Mouse (Mus musculus) activated CD4-positive, CD25-positive, alpha-beta regulatory T cell, adult 4 months (primary cell): Measurements from ENCODE around the gene Tinag. TPM values are rescaled to one million over a fixed set of nuclear protein-coding genes. Genes with fewer than 3 reads are reported as not detected.
"Not testable (repeated sequence)": the region's sequence is repeated elsewhere in the genome, so short reads cannot be mapped to it uniquely, and the experiment has no call there.

ENCODE experiments used
- ATAC-seq: one replicate; pipeline ENCODE4 v1.8.0; 2017
- polyA plus RNA-seq, 2 experiments: library from polyadenylated mRNA; unstranded; fragments of 100-300 nt; shearing (Covaris generic); gene quantifications; one replicate each; pipeline ENCODE4 v1.2.1; 2017

Tinag gene
- polyA plus RNA-seq: not detected

DNA sequence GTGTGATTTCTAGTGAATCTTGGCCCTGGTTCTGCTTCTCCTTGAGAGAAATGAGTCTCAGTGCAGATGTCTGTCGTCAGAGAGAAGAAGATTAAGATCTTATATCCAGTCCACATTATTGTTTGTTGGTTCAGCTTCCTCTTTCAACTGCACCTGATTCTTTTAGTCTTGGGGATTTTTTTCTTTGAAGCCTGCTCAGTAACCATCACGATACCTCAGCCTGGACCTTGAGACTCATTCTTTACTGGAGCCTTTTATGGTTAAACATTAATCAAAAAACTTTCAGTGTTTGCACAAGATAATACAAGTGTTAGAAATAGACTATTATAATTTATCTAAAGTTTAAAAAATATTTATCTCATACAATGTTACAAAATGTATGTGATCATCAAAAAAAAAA, at the start of gene Tinag:
Gene Tinag (minus strand): TSS at position 210 of the 400 bp plus-strand sequence.
- no peak for ATAC-seq

DNA sequence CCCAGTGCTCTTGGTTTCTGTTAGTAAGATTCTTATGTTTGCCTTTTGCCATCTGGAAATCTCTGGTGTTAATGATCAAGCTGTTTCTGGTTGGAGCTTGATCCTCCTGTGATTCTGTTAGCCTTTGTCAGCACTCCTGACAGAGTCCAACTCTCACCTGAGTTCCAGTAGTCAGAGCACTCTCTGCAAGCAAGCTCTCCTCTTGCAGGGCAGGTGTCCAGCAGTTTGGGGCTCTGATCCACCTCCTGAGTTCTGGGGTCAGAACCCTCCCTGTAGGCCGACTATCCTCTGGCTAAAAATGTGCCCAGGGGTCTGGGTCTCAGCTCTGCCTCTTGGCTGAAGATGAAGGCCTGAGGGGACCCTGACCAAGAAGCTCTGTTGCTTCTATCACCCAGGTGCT, 37.6 kb upstream of the Tinag start:
- ATAC-seq: not testable (repeated sequence)

DNA sequence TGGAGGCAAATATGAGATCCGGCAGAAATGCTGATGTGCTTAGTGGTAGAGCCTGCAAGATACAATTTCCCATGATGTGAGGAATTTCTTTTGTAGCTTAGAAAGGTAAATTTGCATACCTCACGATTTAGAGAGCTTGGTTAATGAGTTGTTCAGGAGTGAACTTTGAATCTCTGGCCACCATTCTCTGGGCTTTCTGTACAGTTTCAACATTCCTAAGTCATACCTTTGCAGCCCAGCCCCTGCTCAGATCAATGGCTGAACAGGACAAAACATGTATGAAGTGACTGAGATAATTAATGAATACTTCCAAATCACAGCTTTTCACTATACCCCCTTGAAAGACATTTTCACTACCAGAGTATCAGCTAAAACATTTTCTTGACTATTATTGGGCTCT, 26.1 kb upstream of the Tinag start:
- ATAC-seq: no peak

DNA sequence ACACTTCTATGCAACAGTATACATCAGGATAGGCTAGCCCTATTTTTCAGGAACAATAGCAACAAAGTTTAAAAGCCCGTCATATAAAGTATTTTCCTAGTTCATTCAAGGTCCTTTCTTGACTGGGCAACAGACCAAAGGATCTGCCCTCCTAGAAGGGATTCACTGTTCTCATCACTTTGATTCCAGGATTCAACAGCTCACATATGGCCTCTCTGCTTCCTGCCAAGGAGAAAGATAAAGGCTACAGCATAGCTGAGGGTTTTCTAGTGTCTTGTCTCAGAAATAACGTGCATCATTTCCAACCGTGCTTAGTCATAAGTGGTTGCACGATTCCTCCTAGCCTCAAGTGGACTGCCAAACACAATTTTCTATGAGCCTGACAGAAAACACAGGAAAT, 11.0 kb upstream of the Tinag start:
- ATAC-seq: no peak

DNA sequence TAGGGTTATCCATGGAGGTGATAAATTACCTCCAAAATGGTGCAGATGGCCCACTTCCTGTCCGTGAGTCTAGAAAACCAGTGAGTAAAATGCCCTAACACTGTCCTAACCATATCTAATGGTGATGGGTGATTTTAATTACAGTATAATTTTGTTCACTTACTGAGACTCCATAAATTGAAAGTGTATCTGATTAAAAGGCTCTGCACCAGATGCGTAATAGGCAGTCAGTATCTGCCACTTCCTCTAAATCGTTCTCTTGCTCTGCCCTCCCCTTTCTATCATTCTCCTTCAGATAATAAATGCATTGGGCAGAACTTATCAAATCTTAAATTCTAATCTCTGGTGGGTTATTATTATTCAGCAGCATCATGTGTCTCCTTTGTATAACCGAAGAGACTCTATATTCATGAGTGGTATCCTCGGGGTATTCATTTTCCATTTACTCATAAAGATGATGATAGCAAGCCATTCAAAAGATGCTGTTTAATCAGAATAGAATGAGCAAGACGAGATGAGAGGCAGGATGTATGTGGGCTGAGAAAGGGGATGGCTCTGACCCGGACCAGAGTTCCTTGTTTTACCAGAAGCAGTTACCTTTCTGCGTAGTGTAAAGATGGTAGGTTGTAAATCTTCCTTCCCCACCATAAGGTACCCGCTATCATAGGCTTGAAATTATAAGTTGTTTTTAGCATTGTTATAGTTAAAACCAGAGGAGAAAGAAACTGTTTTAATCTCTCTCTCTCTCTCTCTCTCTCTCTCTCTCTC, 9.0 kb upstream of the Tinag start:
- no peak for ATAC-seq

DNA sequence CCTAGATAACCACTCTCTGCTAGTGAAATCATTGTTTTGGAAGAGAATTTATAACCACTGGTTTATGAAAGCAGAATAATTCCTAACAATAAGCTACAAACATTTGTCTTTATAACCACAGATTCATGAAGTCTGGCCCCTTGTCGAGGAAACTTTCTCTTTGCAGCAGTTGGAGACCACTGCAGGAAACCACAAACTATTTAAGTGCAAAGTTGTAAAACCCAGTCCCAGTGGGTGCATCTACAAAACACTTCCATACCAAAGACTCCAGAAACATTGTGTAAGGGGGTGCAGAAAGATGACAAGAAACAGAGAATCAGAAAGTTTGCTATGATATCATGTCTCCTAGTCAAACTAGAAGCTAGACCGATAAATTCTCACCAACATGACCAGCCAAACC, 5.8 kb upstream of the Tinag start:
- ATAC-seq: no peak

DNA sequence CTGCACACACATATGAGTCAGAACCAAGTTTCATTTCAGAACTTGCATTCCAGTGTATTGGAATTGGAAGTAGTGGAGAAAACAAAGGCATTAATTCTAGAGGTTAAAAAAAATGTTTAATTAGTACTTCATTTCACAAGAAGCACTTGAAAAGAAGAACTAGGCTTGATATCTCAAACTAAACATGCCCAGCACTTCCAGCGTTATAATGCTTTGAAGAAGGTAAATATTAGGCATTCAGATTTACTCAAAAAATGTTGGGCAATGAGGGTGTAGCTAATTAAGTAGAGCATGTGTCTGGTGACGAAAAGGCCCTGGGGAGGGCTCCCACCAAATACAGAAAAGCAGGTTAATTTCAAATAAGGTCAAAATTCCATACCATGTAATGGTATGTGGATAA, 4.1 kb upstream of the Tinag start:
- no peak for ATAC-seq

DNA sequence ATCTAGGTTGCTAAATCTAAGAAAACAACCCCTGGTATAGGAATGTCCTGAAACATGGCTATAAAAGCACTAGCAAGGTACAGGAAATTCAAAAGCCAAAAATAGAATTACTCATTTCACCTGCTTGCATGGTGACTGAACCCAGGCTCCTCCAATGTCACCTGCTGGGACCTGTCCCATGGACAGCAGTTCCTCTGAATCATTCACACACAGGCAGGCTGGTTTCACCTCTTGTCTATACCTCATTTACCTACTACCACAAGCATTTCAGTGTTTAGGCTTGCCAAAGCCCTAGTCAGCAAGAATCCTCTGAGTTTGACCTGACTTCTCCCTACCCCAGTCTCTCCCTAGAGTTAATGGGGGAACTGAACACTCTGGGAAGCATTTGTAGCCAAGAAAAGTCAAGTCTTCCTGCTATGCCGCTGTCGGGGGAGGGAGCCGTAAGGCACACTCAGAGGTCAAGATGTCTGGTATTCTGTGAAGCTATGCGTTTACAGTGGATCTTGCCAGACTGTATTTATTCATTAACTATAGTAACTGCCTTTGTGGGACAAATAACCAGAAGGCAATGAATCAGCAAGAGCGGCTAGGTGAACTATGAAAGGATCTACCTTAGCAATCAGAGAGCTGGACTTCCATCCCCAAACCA, 597 bp upstream of the Tinag start:
- no peak for ATAC-seq

DNA sequence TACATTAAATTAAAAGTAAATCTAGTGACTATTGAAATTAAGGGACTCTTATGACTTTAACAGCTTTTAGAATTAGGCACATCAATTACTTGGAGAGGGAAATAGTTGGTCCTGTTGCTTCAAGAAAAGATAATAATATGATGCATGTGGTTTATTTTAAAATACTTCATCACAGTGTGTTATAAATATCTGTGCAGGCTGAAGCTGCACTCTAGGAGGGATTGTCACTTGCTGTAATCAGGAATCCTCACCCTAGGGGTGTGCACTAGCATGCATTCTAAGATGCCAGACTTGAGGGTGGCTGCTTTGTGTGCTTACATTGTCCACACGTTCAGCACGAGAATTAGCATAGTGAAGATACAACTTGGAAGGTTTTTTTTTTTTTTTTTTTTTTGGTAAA, 10.2 kb downstream of the Tinag start:
- ATAC-seq: no peak

DNA sequence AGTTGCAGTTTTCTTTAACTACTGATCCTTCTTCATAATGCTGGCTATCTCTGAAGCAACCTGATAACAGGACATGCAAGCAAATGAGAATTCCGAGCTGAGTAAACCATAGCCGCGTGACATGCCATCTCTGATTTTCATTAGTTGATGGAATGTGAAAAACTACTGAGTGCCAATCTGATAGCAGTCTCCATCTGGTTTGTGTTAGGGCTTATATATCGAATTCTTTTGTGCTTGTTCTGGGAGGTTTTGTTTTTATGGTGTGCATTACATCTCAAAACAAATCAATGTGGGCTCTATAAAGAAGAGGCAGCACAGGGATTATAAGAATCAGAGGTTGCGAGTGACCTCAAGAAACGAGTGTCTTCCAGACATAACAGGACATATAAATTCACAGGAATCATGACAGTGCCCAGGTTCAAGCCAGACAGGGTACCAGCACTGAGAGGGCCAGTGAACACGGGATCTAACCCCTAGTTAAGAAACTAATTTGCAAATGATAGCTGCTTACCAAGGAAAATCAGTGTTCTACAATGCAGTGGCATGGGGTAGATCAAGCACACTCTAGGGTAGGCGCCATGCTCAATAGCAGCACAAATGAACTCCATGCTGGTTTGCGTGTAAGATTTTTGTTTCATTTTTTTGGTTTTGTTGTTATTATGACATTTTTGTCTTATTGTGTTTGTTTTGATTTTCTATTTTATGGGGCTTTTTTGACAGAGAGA, 13.0 kb downstream of the Tinag start:
- no peak for ATAC-seq

DNA sequence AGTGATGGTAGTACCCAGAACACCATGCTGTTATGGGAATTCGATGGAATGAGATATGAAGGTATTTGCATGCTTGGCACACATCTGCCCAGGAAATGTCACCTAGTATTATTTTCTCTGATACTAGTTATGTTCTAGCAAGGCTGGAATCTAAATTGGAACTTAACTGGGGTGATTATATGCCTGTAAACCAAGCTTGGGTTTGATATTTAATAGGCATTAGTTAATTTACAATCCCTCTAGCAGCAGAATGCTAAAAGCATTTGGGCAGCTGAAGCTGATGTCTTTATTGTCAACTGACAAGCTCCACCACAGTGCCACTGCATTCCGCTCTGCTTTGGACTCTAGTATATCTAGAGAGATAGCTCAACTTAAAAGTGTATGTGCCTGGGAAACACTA, 20.3 kb downstream of the Tinag start:
- ATAC-seq: no peak

DNA sequence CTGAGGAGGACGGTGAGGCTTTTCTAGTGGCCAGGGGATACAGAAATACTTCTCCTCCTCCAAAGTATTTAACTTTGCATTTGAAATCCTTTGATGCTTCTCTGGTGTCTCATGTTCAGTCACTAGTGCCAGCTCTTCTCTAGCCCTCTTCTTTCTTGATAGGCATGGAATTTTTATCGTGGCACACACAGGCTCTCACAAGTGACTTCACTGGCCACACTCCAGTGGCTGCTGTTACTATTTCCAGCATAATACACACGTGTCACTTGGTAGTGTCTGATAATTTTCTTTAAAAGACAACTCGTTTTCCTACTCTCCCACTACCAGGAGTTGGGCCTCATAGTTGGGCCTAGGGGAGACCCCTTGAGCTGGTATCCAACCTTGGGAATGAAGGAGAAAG, 26.7 kb downstream of the Tinag start:
- ATAC-seq: no peak

DNA sequence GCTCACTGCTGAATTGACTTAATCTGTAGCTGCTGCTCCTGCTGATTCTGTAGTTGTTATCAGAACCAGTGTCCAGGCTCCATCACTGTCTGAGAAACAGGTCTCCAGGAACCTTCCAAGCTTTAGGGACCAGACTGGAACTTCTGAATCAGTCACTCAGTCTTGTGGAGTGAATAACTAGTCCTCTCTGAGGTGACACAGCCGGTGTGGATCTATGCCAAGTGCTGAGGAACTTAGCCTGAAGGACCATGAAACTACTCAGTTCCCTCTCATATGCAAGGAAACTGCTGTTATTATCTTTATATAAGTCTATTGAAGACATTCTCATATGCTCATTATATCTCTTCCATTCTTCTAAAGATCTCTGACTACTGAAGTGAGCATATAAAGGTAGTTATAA, 49.6 kb downstream of the Tinag start:
- ATAC-seq: no peak

DNA sequence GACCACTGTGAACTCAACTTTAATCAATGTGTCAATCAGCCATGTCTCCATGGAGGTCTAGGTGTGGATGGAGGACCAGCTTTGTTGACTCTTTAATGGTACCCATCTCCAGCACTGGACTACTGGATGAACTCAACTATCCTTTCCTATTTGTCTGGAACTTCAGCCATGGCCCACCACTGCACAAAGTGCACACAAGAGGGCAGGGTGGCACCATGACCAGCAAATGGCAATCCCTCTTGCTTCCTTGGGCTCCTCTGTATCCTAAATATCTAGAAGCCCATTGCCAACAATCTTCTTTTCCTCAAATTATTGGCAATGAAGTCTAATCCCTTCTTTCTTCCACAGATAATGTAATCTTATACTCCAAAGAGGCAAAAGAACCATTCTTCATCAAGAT, 55.6 kb downstream of the Tinag start:
- ATAC-seq: no peak

DNA sequence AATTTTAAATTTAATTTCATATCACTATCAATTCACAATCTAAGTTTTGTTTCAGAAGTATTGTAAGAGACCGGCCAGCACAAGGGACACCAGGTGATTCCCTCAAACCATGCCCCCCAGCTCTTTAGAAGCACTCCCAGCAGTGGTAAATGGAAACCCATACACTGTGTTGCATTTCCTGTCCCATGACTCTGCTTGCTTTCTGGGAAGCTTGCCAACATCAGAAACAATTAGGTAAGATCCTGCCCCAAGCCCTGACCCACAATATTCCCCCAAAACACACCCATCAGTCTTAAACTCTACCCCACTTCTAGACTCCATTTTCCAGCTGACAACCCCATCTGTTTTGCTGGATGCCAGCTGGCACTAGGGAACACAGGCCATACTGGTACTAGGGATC, 110.8 kb downstream of the Tinag start:
- ATAC-seq: no peak

DNA sequence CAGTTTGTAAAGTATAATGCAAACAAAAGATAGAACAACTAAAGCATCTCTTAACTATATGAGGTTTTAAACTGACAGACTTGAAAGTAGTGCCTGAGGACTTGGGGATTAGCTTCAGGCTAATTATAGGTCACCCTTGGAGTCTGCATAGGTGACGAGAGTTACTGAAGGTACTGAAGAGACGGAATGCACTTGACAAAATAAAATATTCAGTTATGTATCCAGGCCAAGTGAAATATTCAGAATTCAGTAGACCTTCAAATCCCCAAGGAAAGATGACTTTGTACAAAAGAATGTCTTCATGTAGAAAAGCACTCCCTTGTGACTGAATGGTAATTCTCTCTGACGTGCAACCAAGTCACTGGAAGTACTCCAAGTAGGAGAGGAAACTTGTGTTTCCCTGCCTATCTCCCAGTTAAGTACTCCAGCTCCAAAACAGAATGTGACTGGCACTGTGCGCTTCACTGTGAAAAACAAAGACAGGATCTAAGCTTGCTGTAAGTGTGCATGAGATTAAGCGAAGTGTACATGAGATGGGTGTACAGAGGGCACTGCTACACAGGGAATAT, 130.4 kb downstream of the Tinag start:
- ATAC-seq: no peak
